Mouse (Mus musculus): Measurements from ENCODE around the gene Drg1. TPM values are rescaled to one million over a fixed set of nuclear protein-coding genes. Genes with fewer than 3 reads are reported as not detected.
A peak's percentile ranks its signal among the peaks of the same experiment; 100 is the strongest.

Drg1 gene
- total RNA-seq, 2 experiments from 2014 or later = 86.5 to 91.1 TPM

GRCm38 (mm10) chr11:3290640-3291310, 24.6 kb upstream of the Drg1 start:
- intact Hi-C loops (cut with DNase I) = loop anchor here (2.0 kb wide), 1 partner anchor 40 kb away; the partner anchor contains the start of gene Pik3ip1
- DNase-seq (ENCODE audit: low spot score in 2 of 2) = peak; percentile 66 to 72

DNA sequence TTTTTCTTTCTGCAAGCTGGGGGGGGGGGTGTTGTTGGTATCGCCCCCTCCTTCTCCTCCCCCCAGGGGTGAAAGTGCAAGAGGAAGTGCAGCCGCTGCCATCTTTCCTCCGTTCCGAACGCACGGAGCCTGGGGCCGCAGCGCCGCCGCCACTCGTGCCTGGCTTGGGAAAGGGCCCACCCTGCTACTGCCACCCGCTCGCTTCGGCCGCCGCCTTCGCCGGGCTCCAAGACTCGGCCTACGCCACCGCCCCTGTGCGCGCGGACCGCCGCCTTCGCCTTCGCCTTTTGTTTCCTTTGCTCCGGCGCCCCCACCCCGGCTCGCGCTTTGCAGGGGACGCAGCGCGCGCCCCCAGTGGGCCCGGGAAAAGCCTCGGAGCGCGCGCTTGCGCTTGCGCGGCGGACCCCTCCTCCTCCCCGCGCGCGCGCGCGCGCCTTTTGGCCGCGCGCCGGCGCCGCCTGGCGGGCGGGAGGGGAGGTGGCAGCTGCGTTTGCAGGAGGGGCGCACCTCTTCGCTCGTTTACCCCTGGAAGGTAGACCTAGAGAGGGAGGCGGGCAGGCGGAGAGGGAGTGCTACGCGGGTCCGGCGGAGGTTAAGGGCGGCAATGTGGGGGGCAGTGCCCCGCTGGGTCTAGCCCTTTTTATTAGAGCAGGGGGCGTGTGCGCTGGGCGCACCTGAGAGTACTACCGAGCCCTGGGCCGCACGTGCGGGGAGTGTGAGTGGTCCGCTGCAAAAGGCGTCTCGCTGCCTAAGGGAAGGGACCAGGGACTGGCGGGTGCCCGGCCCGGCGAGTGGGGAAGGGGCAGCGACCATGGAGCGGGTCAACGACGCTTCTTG, 23.8 kb upstream of the Drg1 start:
- peak; percentile 90 to 91 for DNase-seq (ENCODE audit: low spot score in 2 of 2)
- intact Hi-C loops (cut with DNase I) = loop anchor here (1.0 to 2.0 kb wide), 2 partner anchors 24 to 41 kb away; partner anchors contain the start of genes Drg1 and Pik3ip1

GRCm38 (mm10) chr11:3289302-3289802, 23.1 kb upstream of the Drg1 start:
- peak; percentile 70 for DNase-seq (ENCODE audit: low spot score in 2 of 2)
- intact Hi-C loops (cut with DNase I) = loop anchor here (1.0 kb wide), 1 partner anchor 23 kb away; the partner anchor contains the start of gene Drg1

DNA sequence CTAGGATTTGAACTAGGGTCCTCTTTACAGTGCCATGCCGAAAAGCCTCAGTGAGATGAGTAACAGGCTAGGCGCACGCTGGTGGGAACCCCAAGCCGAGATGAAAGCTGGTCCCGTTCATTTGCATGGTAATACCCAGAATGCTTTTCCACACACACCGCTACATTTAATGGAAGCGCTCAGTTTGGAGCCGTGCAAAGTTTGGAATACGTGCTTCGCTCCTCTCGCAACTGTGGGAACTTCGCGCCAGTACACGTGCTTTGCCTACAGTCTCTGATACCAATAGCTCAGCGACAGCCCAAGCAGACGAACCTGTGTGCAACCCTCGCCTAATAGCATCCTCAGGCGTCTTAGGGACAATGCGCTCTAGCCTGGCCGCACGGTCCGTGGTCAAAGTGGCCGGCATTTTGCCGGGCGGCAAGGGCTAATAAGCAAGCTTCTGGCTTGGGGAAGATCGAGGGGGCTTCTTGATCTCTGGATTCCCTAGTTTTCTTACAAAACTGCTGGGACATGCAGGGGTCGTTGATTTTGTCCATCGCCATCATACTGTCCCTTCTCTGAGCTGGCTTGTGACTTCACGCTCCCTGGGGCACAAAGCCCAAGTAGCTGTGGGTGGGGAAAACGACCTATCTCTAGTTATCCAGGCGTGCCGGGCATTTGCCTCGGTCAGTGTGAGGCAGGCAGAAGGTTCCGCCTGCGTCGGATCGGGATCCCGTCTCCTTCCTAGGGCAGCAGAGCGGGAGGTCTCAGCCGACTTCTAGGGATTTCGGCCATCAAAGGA, 22.5 kb upstream of the Drg1 start, which contains the start of gene Patz1:
TSS of gene Patz1 (plus strand) at position 354 of the 781 bp plus-strand sequence.
- intact Hi-C loops (cut with DNase I) = loop anchor here (1.0 kb wide), 1 partner anchor 22 kb away; the partner anchor contains the start of gene Drg1
- DNase-seq (ENCODE audit: low spot score in 2 of 2) = peak; percentile 48 to 64

DNA sequence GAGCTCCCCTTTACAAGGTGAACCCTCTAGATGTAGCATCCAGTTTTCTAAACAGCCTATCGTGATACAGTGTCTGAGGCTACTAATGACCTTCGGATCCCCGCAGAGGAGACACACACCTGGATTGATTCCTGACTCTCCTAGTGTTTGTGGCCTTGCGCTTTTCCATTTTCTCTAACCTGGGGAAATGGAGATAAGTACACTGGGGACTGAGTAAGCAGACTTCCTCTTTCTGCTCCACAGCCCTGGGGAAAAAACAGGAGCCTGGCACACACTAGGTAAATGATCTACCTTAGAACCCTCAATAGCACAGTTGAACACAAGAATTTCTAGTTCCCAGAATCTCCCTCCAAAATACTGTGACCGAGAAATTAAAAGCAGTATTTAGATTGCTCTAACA, 21.7 kb upstream of the Drg1 start:
- intact Hi-C loops (cut with DNase I) = no loop called here
- DNase-seq (ENCODE audit: low spot score in 2 of 2) = no peak

- no peak for DNase-seq (ENCODE audit: low spot score in 2 of 2)
Measured at GRCm38 (mm10) chr11:3287131-3287530, 20.9 kb upstream of the Drg1 start.

DNA sequence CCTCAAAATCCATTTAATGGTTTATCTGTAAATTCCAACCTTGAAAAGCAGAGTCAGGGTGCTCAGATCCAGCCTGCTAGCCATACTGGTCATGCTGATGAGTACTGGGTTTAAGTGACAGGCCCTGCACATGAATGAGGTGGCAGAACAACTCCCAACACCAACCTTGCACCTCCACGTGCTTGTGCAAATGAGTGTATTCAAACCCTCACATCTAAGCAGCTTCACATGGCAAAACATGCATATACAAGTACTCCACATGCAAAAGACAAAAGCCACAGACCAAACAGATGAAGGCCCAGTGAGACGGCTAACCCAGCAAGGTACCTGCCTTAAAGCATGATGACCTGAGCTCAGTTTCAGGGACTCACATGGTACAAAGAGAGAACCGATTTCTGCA, 19.7 kb upstream of the Drg1 start:
- no peak for DNase-seq (ENCODE audit: low spot score in 2 of 2)
- intact Hi-C loops (cut with DNase I) = no loop called here

More at GRCm38 (mm10) chr11:3287131-3287530, 20.9 kb upstream of the Drg1 start:
- intact Hi-C loops (cut with DNase I) = no loop called here

DNA sequence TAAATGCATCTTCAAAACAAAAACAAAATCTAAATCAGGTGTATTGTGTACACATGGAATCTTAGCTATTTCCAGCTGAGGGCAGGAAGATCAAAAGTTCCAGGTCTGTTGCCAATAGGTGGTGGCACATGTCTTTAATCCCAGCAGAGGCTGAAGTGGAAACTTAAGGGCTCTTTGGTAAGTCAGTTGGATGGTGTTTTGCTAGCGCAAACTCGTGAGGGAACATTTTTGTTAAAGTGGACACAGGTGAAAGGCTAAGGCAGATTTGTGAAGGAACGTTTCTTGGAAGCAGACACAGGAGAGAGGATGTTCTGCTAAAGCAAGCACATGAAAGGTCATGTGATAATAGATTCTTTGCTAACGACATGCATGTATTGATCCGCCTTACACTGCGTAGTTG, 17.4 kb upstream of the Drg1 start:
- intact Hi-C loops (cut with DNase I) = no loop called here
- DNase-seq (ENCODE audit: low spot score in 2 of 2) = no peak

DNA sequence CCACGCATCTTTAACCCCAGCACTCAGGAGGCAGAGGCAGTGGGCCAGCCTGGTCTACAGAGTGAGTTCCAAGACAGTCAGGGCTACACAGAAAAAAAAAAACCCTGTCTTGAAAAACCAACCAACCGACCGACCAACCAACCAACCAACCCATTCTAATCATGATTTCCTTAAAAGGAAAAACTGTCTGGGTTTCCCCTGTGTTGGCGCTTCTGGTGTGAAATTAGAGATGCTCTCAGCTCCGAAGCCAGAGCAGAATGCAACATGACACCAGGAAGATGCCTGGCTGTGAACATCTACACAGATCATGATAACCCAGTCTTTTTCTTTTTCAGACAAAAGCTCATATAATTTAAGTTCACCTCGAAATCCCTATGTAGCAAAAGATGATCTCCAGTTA, 16.7 kb upstream of the Drg1 start:
- intact Hi-C loops (cut with DNase I) = no loop called here
- DNase-seq (ENCODE audit: low spot score in 2 of 2) = no peak

DNA sequence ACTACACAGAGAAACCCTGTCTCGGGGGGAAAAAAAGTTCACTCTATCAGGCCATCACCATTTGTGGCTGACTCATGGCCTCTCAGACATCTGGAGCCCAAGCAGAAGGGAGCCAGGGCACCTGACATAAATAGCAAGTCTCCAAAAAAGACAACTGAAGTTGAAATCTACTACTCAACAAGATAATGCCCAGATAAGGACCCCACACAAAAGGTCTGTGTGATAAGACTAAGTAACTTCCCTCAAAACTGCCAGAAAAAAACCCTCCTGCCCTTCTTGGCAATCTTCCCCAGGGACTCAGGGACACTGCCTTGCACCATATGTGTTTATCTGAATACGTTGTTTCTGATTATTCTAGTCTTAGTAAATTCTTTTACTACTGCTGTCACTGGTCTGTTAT, 13.5 kb upstream of the Drg1 start:
- intact Hi-C loops (cut with DNase I) = no loop called here
- no peak for DNase-seq (ENCODE audit: low spot score in 2 of 2)

GRCm38 (mm10) chr11:3278351-3278750, 12.1 kb upstream of the Drg1 start:
- intact Hi-C loops (cut with DNase I) = no loop called here

GRCm38 (mm10) chr11:3269241-3269640, 3.0 kb upstream of the Drg1 start:
- DNase-seq (ENCODE audit: low spot score in 2 of 2) = no peak
- intact Hi-C loops (cut with DNase I) = no loop called here

More at GRCm38 (mm10) chr11:3278351-3278750, 12.1 kb upstream of the Drg1 start:
- DNase-seq (ENCODE audit: low spot score in 2 of 2) = no peak

DNA sequence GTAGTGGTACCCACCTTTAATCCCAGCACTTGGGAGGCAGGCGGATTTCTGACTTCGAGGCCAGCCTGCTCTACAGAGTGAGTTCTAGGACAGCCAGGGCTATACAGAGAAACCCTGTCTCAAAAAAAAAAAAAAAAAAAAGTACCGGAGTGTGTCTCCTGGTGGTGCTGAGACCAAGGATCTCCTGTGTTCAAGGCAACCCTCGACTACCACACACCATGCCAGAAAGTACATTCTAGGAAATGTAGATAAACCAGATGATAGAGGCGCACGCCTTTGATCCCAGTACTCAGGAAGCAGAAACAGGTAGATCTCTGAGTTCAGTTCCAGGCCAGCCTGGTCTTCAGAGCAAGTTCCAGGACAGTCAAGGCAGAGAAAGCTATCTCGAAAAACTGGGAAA, 918 bp upstream of the Drg1 start:
- intact Hi-C loops (cut with DNase I) = no loop called here
- DNase-seq (ENCODE audit: low spot score in 2 of 2) = no peak

- no peak for DNase-seq (ENCODE audit: low spot score in 2 of 2)
- intact Hi-C loops (cut with DNase I) = loop anchor here (1.0 kb wide), 1 partner anchor 24 kb away; no protein-coding TSS in a partner anchor
Measured at GRCm38 (mm10) chr11:3265291-3266078, 730 bp downstream of the Drg1 start.

GRCm38 (mm10) chr11:3259537-3259936, 6.7 kb downstream of the Drg1 start:
- DNase-seq (ENCODE audit: low spot score in 2 of 2) = no peak
- intact Hi-C loops (cut with DNase I) = no loop called here

GRCm38 (mm10) chr11:3247387-3247786, 18.8 kb downstream of the Drg1 start:
- intact Hi-C loops (cut with DNase I) = no loop called here
- no peak for DNase-seq (ENCODE audit: low spot score in 2 of 2)

DNA sequence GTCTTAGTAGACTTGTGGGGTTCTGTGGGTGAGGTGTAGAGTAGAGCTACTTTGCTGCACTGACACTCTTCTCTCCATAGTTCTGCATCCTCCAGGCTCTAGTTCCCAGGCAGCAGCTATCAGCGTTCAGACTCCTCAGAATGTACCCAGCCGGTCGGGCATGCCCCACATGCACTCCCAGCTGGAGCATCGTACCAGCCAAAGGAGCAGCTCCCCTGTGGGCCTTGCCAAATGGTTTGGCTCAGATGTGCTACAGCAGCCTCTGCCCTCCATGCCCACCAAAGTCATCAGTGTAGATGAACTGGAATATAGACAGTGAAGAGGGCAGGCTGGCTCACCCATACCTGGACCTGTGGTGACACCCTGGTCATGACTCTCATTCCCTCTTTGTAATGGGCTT, 22.4 kb downstream of the Drg1 start:
- intact Hi-C loops (cut with DNase I) = no loop called here
- DNase-seq (ENCODE audit: low spot score in 2 of 2) = no peak

DNA sequence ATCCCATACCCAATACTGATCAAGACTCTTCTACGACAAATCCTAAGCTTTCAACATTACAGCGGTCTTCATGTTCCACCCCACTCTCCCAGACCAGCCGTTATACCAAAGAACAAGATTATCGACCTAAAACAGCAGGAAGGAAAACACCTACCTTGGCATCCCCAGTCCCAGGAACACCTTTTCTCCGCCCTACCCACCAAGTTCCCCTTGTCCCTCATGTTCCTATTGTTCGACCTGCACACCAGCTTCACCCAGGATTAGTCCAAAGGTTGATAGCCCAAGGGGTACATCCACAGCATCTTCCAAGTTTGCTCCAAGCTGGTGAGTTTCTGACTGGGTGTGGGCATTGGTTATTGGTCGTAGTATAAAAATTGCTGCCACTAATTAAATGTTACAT, 23.8 kb downstream of the Drg1 start:
- intact Hi-C loops (cut with DNase I) = no loop called here
- no peak for DNase-seq (ENCODE audit: low spot score in 2 of 2)

DNA sequence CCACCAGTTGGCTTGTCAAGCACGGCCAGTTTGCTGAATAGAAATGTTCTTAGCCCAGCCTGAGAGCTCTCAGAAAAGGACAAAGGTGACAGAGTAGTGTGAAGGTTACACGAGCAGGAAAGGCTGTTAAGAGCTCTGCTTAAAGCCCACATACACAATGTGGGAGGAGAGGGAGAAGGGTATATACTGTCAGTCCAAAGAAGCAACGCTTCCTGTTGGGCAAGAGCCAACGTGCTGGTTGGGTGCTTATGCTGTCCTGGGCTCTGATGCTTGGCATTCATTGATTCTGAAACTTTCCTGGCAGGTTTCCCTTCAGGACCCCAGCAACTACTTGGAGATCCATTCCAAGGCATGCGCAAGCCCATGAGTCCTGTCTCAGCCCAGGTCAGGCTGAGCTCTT, 30.9 kb downstream of the Drg1 start:
- intact Hi-C loops (cut with DNase I) = no loop called here
- DNase-seq (ENCODE audit: low spot score in 2 of 2) = no peak

All from left cerebral cortex, postnatal 36 days (tissue).